Mouse (Mus musculus) forebrain, embryonic 10.5 days (tissue): ENCODE data around the gene Taf13. TPM values are rescaled to one million over a fixed set of nuclear protein-coding genes. Genes with fewer than 3 reads are reported as not detected.
A peak's percentile ranks its signal among the peaks of the same experiment; 100 is the strongest.

ENCODE experiments used
- DNase-seq: peaks from one replicate; pipeline ENCODE4 v3.0.0-alpha.2; 2017; ENCODE audit warnings: low spot score; ENCODE audit errors: extremely low spot score
- H3K27ac ChIP-seq: fragments of 300-500 bp; sonication (generic); 2 replicates; pipeline ENCODE4 v1.5.1; 2016; ENCODE audit warnings: mild to moderate bottlenecking
- H3K27me3 ChIP-seq: fragments of 300-500 bp; sonication (generic); 2 replicates; pipeline ENCODE4 v1.6.1; 2016; ENCODE audit warnings: mild to moderate bottlenecking; ENCODE audit not compliant: poor library complexity, severe bottlenecking
- H3K36me3 ChIP-seq: fragments of 300-500 bp; sonication (generic); replicated peaks from 2 replicates; pipeline ENCODE4 v1.6.1; 2016; ENCODE audit warnings: mild to moderate bottlenecking, moderate library complexity
- H3K4me1 ChIP-seq: fragments of 300-500 bp; sonication (generic); 2 replicates; pipeline ENCODE4 v1.6.1; 2016
- H3K4me3 ChIP-seq: fragments of 300-500 bp; sonication (generic); 2 replicates; pipeline ENCODE4 v1.5.1; 2016; ENCODE audit warnings: mild to moderate bottlenecking, moderate library complexity
- H3K9me3 ChIP-seq: fragments of 300-500 bp; sonication (generic); 2 replicates; pipeline ENCODE4 v1.6.1; 2016; ENCODE audit warnings: mild to moderate bottlenecking, moderate library complexity
- WGBS: fragments of 180-500 bp; shearing (Covaris S2); methylation state at CpG from one replicate; pipeline ENCODE4 v1.1.7; 2016; 5-methylcytosine and 5-hydroxymethylcytosine counted together
- polyA plus RNA-seq: library from polyadenylated mRNA; unstranded; fragments of >200 nt; fragmentation: Nextera tagmentation; extraction: Ambion mirVana; gene quantifications from 2 replicates; pipeline ENCODE4 v1.2.1, GENCODE M21; 2016

Gene Taf13
- 58.2 and 59.8 TPM in 2 replicates for polyA plus RNA-seq

- Histone ChIP-seq H3K36me3 (peaks cover 8% of the 10 kb centered on the region), H3K4me3 (peak within 1 kb of the TSS; percentile 75), H3K4me1 (peaks cover 45% of the 10 kb centered on the region), H3K27me3 (no peaks in the 10 kb centered on the region), H3K27ac (peak within 1 kb of the TSS; percentile 88), H3K9me3 (no peaks in the 10 kb centered on the region)
- peak; percentile 97 for DNase-seq
- WGBS, result 3% methylated on average over 42 of the region's 42 CpGs
These were observed at the start of gene Taf13 for GRCm38 (mm10) chr3:108571443-108572294. TSS of gene Taf13 (plus strand) at chr3:108571698.

GRCm38 (mm10) chr3:108523415-108523814 is 48.1 kb upstream of the Taf13 start:
- Histone ChIP-seq H3K27me3 (no peaks in the 10 kb centered on the region), H3K4me1 (no peaks in the 10 kb centered on the region), H3K4me3 (no peak overlapping the region), H3K36me3 (no peaks in the 10 kb centered on the region), H3K9me3 (peaks cover 1% of the 10 kb centered on the region; the same call in 1 of the 2 replicates), H3K27ac (no peak overlapping the region)
- WGBS, result 90% methylated on average over 4 of the region's 4 CpGs
- DNase-seq, result no peak

- Histone ChIP-seq H3K36me3 (no peaks in the 10 kb centered on the region), H3K4me3 (no peak overlapping the region), H3K27me3 (0 out of 2 replicates have a peak, but pooled peaks cover 5% of the 10 kb centered on the region), H3K4me1 (no peaks in the 10 kb centered on the region), H3K27ac (no peak overlapping the region), H3K9me3 (peaks cover 3% of the 10 kb centered on the region; the same call in 1 of the 2 replicates)
- 93% methylated on average over 8 of the region's 8 CpGs for WGBS
- DNase-seq, result no peak
These were observed 43.0 kb upstream of the Taf13 start for GRCm38 (mm10) chr3:108528489-108528888.

GRCm38 (mm10) chr3:108533114-108533885 is 38.2 kb upstream of the Taf13 start:
- no peak overlapping the region for H3K4me3 ChIP-seq
- peaks cover 18% of the 10 kb centered on the region for H3K4me1 ChIP-seq
- no peak for DNase-seq
- WGBS, result 85% methylated on average over 9 of the region's 9 CpGs
- H3K27me3 ChIP-seq, result peaks cover 34% of the 10 kb centered on the region
- peaks cover 3% of the 10 kb centered on the region; the same call in 1 of the 2 replicates for H3K9me3 ChIP-seq
- no peaks in the 10 kb centered on the region for H3K36me3 ChIP-seq
- H3K27ac ChIP-seq, result no peak overlapping the region

GRCm38 (mm10) chr3:108533951-108534350 is 37.5 kb upstream of the Taf13 start, which contains the start of gene 1700013F07Rik:
TSS of gene 1700013F07Rik (plus strand) at chr3:108534150.
- peak; percentile 11 for DNase-seq
- no peaks in the 10 kb centered on the region; the same call in 1 of the 2 replicates for H3K9me3 ChIP-seq
- H3K27me3 ChIP-seq, result peaks cover 34% of the 10 kb centered on the region
- H3K27ac ChIP-seq, result no peak within 1 kb of the TSS
- H3K36me3 ChIP-seq, result no peaks in the 10 kb centered on the region
- WGBS, result 91% methylated on average over 6 of the region's 6 CpGs
- no peak within 1 kb of the TSS for H3K4me3 ChIP-seq
- H3K4me1 ChIP-seq, result peaks cover 18% of the 10 kb centered on the region

- H3K4me1 ChIP-seq, result peaks cover 18% of the 10 kb centered on the region
- peaks cover 34% of the 10 kb centered on the region for H3K27me3 ChIP-seq
- no peaks in the 10 kb centered on the region for H3K36me3 ChIP-seq
- H3K4me3 ChIP-seq, result peak overlapping the region; percentile 65
- H3K27ac ChIP-seq, result no peak overlapping the region
- H3K9me3 ChIP-seq, result no peaks in the 10 kb centered on the region
- DNase-seq, result peak; percentile 12
- 6% methylated on average over 15 of the region's 15 CpGs for WGBS
These were observed 35.5 kb upstream of the Taf13 start for GRCm38 (mm10) chr3:108535896-108536516.

- no peaks in the 10 kb centered on the region for H3K9me3 ChIP-seq
- H3K36me3 ChIP-seq, result no peaks in the 10 kb centered on the region
- peaks cover 34% of the 10 kb centered on the region for H3K27me3 ChIP-seq
- H3K4me1 ChIP-seq, result peaks cover 18% of the 10 kb centered on the region
- H3K27ac ChIP-seq, result peak within 1 kb of the TSS; percentile 60; the same call in 1 of the 2 replicates
- H3K4me3 ChIP-seq, result peak within 1 kb of the TSS; percentile 65
- peak; percentile 43 for DNase-seq
- WGBS, result 1% methylated on average over 34 of the region's 35 CpGs
These were observed 34.8 kb upstream of the Taf13 start, which contains the start of gene 5330417C22Rik for GRCm38 (mm10) chr3:108536517-108537260. TSS of gene 5330417C22Rik (minus strand) at chr3:108536536.

- Histone ChIP-seq H3K4me1 (peaks cover 18% of the 10 kb centered on the region), H3K27ac (peak overlapping the region; percentile 60), H3K4me3 (peak overlapping the region; percentile 42), H3K9me3 (no peaks in the 10 kb centered on the region), H3K36me3 (no peaks in the 10 kb centered on the region), H3K27me3 (peaks cover 34% of the 10 kb centered on the region)
- peak; percentile 86 for DNase-seq
- WGBS, result 7% methylated on average over 17 of the region's 17 CpGs
These were observed 34.2 kb upstream of the Taf13 start for GRCm38 (mm10) chr3:108537303-108537702.

- Histone ChIP-seq H3K27me3 (no peaks in the 10 kb centered on the region), H3K27ac (no peak overlapping the region), H3K4me3 (no peak overlapping the region), H3K4me1 (peaks cover 5% of the 10 kb centered on the region), H3K9me3 (peaks cover 3% of the 10 kb centered on the region; the same call in 1 of the 2 replicates), H3K36me3 (no peaks in the 10 kb centered on the region)
- WGBS, result 85% methylated on average over 11 of the region's 11 CpGs
- no peak for DNase-seq
These were observed 29.2 kb upstream of the Taf13 start for GRCm38 (mm10) chr3:108542299-108542698.

- no peaks in the 10 kb centered on the region for H3K27me3 ChIP-seq
- H3K9me3 ChIP-seq, result no peaks in the 10 kb centered on the region
- peaks cover 25% of the 10 kb centered on the region for H3K36me3 ChIP-seq
- DNase-seq, result no peak
- under 1% methylated on average over 41 of the region's 42 CpGs for WGBS
- peak overlapping the region; percentile 88 for H3K4me3 ChIP-seq
- peaks cover 9% of the 10 kb centered on the region for H3K4me1 ChIP-seq
- H3K27ac ChIP-seq, result peak overlapping the region; percentile 97
These were observed 17.4 kb upstream of the Taf13 start for GRCm38 (mm10) chr3:108554111-108554561.

- Histone ChIP-seq H3K27ac (peak overlapping the region; percentile 97), H3K36me3 (peaks cover 31% of the 10 kb centered on the region), H3K27me3 (no peaks in the 10 kb centered on the region), H3K4me3 (peak overlapping the region; percentile 88), H3K4me1 (peaks cover 9% of the 10 kb centered on the region), H3K9me3 (no peaks in the 10 kb centered on the region)
- 20% methylated on average over 20 of the region's 22 CpGs for WGBS
- DNase-seq, result peak; percentile 90
These were observed 16.7 kb upstream of the Taf13 start for GRCm38 (mm10) chr3:108554587-108555312.
